Mouse (Mus musculus) brain, embryonic 14.5 days (tissue): ENCODE data around the gene Gcdh.

ENCODE experiments used
- CTCF ChIP-seq: fragments of 200-500 bp; IDR thresholded peaks from 2 replicates; pipeline ENCODE4 v1.5.1; 2012; ENCODE audit warnings: inconsistent platforms, mild to moderate bottlenecking, moderate library complexity, borderline replicate concordance; ENCODE audit not compliant: insufficient read depth, insufficient read length; ENCODE audit errors: extremely low read depth
- POLR2A ChIP-seq: fragments of 200-500 bp; IDR thresholded peaks from 2 replicates; pipeline ENCODE4 v1.6.1; 2012; ENCODE audit warnings: mild to moderate bottlenecking, inconsistent platforms, borderline replicate concordance; ENCODE audit not compliant: poor library complexity, insufficient read depth, insufficient read length, severe bottlenecking; ENCODE audit errors: extremely low read depth

- TF ChIP-seq CTCF (no peak), POLR2A (no peak)
These were observed 36.9 kb upstream of the Gcdh start for GRCm38 (mm10) chr8:84930582-84930981.
